ENCODE assay signal across 1 mouse cellular context in the genomic region with DNA sequence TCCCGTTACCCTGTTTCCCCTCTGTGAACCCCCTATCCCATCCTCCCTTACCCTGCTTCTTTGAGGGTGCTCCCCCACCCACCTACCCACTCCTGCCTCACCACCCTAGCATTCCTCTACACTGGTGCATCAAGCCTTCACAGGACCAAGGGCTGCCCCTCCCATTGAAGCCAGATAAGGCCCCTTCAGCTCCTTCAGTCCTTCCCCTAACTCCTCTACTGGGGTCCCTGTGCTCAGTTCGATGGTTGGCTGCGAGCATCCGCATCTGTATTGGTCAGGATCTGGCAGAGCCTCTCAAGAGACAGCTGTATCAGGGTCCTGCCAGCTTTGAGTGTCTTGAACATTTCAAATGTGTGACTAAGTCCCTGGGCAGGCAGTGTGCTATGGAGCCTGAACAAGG. TPM values are rescaled to one million over a fixed set of nuclear protein-coding genes. Genes with fewer than 3 reads are reported as not detected.
"Had no signal": no experiment of that assay in that cellular context is flagged by ENCODE, and none has a peak within 500 bp of the region (broad histone marks: within the 10 kb centered on the region; RNA-seq: fewer than 3 reads in every experiment).

No protein-coding gene starts in this region.

RNA-seq across cellular contexts. Expression of gene Gm5426, which starts 2.9 kb away (rescaled TPM):
- total RNA-seq: megakaryocyte progenitor cell, adult 5-6 weeks had no signal
